Mouse (Mus musculus): ENCODE results near the gene Slc38a2.

Slc38a2 gene

GRCm38 (mm10) chr15:96699521-96700511 lies at the start of gene Slc38a2:
TSS of gene Slc38a2 (minus strand) at chr15:96699730.
- peak; percentile 94 for DNase-seq (ENCODE audit: low read depth, low spot score)

- DNase-seq (ENCODE audit: low read depth, low spot score) = no peak
Measured at GRCm38 (mm10) chr15:96749101-96749500, 49.6 kb upstream of the Slc38a2 start.

- DNase-seq (ENCODE audit: low read depth, low spot score) = no peak
Measured at GRCm38 (mm10) chr15:96747551-96747950, 48.0 kb upstream of the Slc38a2 start.

GRCm38 (mm10) chr15:96746986-96747385 lies 47.5 kb upstream of the Slc38a2 start:
- DNase-seq (ENCODE audit: low read depth, low spot score) = no peak

- DNase-seq (ENCODE audit: low read depth, low spot score) = no peak
Measured at GRCm38 (mm10) chr15:96745299-96745698, 45.8 kb upstream of the Slc38a2 start.

GRCm38 (mm10) chr15:96744882-96745296 lies 45.4 kb upstream of the Slc38a2 start:
- DNase-seq (ENCODE audit: low read depth, low spot score) = peak; percentile 50

- DNase-seq (ENCODE audit: low read depth, low spot score) = no peak
Measured at GRCm38 (mm10) chr15:96744153-96744881, 44.8 kb upstream of the Slc38a2 start.

GRCm38 (mm10) chr15:96743257-96743656 lies 43.7 kb upstream of the Slc38a2 start:
- DNase-seq (ENCODE audit: low read depth, low spot score) = no peak

- DNase-seq (ENCODE audit: low read depth, low spot score) = no peak
Measured at GRCm38 (mm10) chr15:96742591-96743241, 43.2 kb upstream of the Slc38a2 start.

GRCm38 (mm10) chr15:96740865-96741561 lies 41.5 kb upstream of the Slc38a2 start:
- no peak for DNase-seq (ENCODE audit: low read depth, low spot score)

- DNase-seq (ENCODE audit: low read depth, low spot score) = no peak
Measured at GRCm38 (mm10) chr15:96740091-96740490, 40.6 kb upstream of the Slc38a2 start.

GRCm38 (mm10) chr15:96736663-96737385 lies 37.3 kb upstream of the Slc38a2 start:
- DNase-seq (ENCODE audit: low read depth, low spot score) = peak; percentile 14

GRCm38 (mm10) chr15:96735562-96736160 lies 36.1 kb upstream of the Slc38a2 start:
- no peak for DNase-seq (ENCODE audit: low read depth, low spot score)

GRCm38 (mm10) chr15:96734423-96734822 lies 34.9 kb upstream of the Slc38a2 start:
- DNase-seq (ENCODE audit: low read depth, low spot score) = no peak

- no peak for DNase-seq (ENCODE audit: low read depth, low spot score)
Measured at GRCm38 (mm10) chr15:96730416-96730815, 30.9 kb upstream of the Slc38a2 start.

- no peak for DNase-seq (ENCODE audit: low read depth, low spot score)
Measured at GRCm38 (mm10) chr15:96729785-96730184, 30.3 kb upstream of the Slc38a2 start.

- DNase-seq (ENCODE audit: low read depth, low spot score) = no peak
Measured at GRCm38 (mm10) chr15:96728993-96729392, 29.5 kb upstream of the Slc38a2 start.

GRCm38 (mm10) chr15:96728346-96728745 lies 28.8 kb upstream of the Slc38a2 start:
- no peak for DNase-seq (ENCODE audit: low read depth, low spot score)

- DNase-seq (ENCODE audit: low read depth, low spot score) = no peak
Measured at GRCm38 (mm10) chr15:96724506-96724905, 25.0 kb upstream of the Slc38a2 start.

- DNase-seq (ENCODE audit: low read depth, low spot score) = no peak
Measured at GRCm38 (mm10) chr15:96722228-96722627, 22.7 kb upstream of the Slc38a2 start.

All from CD4-positive, CD25-positive, alpha-beta regulatory T cell, adult 2 months (primary cell).